Mouse (Mus musculus) megakaryocyte progenitor cell, adult 5-6 weeks (primary cell): Measurements from ENCODE around the gene Fam207a. TPM values are rescaled to one million over a fixed set of nuclear protein-coding genes. Genes with fewer than 3 reads are reported as not detected.

Experiments used
- ATAC-seq: replicated peaks from 2 replicates; pipeline ENCODE4 v1.8.0; 2016; ENCODE audit warnings: mild to moderate bottlenecking, moderate TSS enrichment, inconsistent platforms; ENCODE audit not compliant: poor library complexity
- total RNA-seq, 2 experiments: library from RNA; stranded (forward) in 1 of 2; stranded (reverse) in 1 of 2; fragments of 157-497, 149-512 nt in 1 of 2; fragments of 200-1000 nt in 1 of 2; gene quantifications; 2 replicates each; pipeline versions ENCODE4 v1.2.3 to v1.2.4; 2015 to 2017

Fam207a gene
- 9.1 and 9.9 TPM in 2 replicates for total RNA-seq (2015)
- total RNA-seq (2017): 28.8 and 38.1 TPM in 2 replicates

DNA sequence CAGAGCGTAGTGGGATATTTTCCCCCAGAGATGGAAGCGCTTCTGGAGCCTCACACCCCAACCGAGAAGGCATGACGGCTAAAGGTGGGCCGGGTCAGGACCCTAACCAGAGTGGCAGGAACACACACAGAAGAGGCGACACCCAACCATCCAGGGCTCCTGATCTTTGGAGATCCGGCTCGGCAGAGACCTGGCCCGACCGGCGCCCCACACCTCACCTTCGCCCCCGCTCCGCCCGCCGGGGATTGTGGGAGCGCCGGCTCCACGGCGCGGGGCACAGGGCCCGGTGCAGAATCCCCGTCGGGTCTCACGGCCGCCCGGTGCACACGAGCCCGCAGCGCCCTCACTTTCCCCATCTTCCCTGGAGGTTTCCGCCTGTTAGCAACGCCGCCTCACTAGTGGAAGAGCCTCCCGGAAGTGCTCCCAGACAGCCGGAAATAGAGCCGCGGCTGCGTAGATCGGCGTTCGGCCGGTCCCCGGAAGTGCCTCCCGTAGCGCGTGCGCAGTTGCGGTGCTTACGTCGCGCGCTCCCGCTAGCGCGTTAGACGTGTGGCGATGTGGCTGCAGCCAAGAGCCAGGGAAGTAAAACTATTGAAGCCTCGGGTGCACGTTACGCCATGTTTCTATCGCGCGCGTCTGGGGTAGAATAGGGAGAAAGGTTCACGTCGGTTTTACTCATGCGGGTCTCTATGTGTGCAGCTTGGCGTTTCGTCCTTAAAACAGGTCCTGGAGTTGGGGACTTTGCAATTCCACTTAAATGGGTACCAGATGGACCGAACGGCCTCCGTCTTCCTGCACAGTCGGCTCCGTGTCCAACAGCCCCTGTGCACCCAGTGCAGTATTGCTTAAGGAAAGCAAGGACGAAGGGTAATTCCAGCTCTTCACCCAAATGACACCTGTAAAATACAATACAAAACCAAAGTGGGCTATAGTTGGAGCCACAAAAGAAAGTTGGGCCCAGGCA is at the start of gene Fam207a:
TSS of gene Fam207a (minus strand) at position 401 of the 964 bp plus-strand sequence.
- ATAC-seq: peak; percentile 85

DNA sequence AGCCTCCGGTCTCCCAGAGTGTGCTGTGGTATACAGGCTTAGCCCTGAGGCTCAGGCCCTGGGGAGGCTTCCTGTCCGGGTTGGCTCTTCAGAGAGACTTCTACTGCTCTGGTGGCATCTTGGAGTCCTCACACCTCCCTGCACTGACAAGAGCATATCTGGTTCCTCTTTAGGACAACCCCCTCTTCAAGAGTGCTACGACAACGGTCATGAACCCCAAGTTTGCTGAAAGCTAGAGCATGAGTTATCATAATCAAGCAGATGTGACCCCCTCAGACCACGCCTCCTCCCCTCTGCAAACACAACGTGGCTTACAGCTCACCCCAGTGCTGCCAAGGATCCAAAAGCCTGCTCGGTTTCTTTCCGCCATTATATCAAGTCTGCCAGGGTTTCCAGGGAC is 49.4 kb upstream of the Fam207a start:
- peak; percentile 52 for ATAC-seq

DNA sequence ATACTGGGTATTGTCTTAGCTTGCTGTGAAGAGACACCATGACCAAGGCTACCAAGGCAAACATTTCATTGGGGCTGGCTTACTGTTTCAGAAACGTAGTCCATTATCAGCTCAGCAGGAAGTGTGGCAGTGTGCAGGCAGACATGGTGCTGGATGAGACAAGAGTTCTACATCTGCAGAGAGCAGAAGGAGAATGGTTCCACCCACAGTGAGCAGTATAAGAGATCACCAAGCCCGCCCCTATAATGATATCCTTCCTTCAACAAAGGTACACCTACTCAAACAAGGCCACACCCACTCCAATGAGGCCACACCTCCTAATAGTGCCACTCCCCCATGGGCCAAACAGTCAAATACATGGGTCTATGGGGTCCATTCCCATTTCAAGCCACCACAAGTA is 45.9 kb upstream of the Fam207a start:
- peak; percentile 33; the same call in 1 of the 2 replicates for ATAC-seq

DNA sequence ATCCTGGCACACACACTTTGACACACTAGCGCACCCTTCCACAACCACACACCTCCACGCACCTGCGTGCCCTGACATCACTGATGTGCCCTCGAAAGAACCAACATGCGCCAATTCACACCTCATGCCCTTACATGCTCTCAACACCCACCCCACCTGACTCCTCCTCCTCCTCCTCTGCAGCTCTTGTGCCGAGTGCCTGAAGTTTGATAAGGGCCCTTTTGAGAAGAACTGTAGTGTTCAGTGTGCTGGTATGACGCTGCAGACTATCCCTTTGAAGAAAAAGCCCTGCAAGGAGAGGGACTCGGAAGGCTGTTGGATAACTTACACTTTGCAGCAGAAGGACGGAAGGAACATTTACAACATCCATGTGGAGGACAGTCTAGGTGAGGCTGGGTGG is 45.2 kb upstream of the Fam207a start:
- ATAC-seq: peak; percentile 37

DNA sequence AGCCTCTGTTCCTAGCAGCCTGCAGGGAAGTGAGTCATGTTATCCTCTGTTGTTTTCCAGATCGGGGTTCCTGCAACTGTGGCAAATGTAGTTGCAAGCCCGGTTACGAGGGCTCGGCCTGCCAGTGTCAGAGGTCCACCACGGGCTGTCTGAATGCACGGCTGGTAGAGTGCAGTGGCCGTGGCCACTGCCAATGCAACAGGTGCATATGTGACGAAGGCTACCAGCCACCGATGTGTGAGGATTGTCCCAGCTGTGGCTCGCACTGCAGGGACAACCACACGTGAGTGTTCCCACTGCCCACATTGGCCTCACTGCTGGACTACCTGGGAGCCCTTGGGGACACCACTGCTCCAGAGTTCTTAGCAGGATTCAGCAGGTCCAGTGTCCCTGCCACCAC is 44.5 kb upstream of the Fam207a start:
- no peak for ATAC-seq

DNA sequence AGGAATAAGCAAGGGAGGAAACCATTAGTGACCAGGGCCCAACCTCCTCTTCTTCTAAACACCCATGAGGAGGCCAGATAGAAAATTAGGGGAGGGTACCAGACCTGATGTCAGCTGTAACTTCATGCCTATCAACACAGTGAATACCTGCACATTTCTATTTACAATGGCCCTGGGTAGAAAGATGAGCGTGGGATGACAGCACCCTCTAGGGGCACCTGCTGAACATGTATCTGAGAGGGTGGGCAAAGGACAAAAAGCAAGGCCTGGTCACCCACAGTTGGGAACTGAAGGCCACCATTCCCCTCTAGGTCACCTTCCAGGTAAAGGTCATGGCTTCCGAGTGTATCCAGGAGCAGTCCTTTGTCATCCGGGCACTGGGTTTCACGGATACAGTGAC is 42.1 kb upstream of the Fam207a start:
- ATAC-seq: peak; percentile 28; the same call in 1 of the 2 replicates

DNA sequence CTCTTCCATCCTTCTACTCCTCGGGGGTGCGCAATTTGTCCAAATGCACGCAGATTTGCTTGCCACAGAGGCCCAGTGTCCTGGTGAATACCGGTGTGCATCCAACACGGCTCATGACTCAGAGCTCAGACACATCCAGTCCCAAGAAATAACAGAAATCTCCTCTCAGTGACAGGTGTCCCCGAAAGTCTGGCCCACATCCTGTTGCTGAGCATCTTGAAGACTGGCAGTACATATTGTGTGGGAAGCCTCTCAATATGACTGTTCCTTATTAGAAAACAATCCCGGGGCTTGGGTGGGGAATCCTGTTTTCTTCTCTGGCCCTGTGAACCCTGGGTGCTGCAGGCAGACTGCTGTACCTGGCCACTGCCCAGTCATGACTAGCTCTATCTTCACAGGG is 41.0 kb upstream of the Fam207a start:
- ATAC-seq: no peak

DNA sequence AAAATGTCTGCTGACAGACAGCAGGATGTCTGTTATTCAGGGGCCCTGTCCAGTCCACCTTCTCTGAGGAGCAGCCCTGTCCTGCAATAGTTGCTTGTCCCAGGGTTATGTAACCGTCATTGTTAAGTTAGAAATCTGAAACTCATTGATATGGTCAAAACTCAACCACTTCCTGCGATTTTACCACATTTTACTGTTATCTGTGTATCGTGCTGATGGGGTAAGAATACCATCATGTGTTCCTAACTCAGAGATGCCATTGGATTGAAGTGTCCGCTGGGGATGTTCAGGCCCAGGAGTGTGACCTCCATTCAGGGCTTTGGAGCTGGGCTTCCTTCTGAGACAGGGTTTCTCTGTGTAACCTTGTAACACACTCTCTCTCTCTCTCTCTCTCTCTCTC is 39.3 kb upstream of the Fam207a start:
- peak; percentile 49 for ATAC-seq

DNA sequence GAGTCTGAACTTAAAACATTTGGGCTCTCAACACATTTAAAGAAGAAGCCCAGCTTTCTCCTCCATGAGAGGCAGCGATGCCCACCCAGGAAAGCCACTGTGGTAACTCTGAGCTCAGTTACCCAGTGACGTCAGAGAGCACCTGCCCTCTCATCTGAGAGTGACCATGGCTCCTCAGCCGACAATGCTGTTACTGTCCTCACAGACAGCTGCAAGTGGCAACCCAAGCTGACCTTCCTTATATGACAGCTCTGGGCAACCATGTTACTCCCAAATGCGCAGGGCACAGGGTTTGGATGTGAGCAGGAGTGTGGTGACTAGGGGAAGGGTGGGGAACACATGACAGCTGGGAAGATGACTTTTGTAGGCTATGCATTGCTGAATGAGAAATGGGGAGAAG is 37.7 kb upstream of the Fam207a start:
- no peak for ATAC-seq

DNA sequence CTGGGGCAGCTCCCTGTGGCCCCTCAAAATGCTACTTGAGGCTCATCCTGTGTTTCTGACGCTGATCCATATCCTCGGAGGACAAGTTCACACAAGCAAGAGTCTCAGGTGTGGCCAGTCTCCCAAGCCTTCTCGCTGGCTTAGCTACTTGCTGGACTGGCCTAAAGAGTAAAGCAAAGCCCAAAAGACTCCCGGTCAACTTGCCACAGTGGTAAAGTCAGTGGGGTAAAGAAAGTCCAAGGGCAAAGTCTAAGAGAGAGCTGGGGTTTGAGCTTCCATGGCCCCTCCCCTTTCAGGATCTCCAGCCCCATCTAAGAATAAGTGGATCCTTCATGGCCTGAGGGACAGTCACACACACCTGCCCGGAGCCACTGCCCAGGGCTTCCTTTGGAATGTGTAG is 36.6 kb upstream of the Fam207a start:
- no peak for ATAC-seq

DNA sequence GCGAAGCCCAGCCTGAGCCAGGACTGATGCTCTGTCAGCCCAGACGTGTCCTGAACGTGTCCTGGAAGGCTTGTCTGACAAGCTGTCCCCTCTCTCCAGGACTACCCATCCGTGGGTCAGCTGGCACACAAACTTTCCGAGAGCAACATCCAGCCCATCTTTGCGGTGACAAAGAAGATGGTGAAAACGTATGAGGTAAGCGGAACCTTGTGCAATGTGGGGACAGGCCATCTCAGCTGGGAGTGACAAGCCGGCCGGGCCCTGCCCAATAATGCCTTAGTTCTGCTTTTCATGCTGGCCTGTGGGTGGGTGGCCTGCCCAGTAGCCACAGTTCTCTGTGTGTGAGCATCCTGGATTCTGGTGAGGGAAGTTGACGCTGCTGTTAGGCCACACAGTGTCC is 35.3 kb upstream of the Fam207a start:
- ATAC-seq: peak; percentile 89

DNA sequence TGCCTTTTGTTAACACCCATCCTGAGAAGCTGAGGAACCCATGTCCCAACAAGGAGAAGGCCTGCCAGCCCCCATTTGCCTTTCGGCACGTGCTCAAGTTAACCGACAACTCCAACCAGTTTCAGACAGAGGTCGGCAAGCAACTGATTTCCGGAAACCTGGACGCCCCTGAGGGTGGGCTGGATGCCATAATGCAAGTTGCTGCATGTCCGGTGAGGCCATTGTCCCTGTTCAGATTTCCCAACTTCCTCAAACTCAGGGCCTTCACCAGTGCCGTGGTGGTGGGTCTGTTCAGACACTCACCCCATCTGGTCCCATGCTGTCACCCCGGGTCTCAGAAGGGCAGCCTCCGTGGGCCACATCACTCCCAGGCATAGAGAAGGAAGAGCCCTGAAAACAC is 33.0 kb upstream of the Fam207a start:
- ATAC-seq: peak; percentile 38

DNA sequence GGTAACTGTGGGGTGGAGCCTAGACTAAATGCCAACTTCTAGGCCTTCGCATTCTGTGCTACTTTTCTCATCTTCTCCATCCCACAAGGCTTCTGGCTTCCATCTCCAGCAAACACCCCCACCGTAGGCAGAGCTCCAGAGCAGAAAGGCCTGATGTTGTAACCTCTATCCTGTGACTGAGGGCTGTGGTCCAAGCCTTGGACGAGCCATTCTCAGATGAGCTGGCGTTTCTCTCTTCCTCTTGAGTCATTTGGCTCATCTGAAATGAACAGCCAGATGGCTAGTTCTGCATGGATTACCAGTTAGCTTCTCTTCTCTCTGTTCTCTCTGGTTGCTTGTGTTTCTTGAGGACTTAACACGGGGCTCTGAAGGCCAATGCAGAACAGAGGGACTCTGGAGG is 29.3 kb upstream of the Fam207a start:
- ATAC-seq: peak; percentile 65

DNA sequence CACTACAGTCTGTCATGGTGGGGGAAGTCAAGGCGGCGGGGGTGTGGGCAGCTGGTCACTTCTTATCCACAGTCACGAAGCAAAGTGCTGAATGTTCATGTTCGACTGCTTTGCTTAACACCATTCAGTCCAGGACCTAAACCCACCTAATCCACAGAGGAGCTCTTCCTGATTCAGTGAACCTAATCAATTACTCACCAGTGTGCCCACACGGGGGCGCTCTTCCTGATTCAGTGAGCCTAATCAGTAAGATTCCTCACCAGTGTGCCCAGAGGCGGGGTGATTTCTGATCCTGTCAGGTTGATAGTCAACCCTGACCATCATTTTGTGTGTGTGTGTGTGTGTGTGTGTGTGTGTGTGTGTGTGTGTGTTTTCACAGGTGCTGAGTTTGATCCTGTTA is 27.6 kb upstream of the Fam207a start:
- peak; percentile 58 for ATAC-seq

DNA sequence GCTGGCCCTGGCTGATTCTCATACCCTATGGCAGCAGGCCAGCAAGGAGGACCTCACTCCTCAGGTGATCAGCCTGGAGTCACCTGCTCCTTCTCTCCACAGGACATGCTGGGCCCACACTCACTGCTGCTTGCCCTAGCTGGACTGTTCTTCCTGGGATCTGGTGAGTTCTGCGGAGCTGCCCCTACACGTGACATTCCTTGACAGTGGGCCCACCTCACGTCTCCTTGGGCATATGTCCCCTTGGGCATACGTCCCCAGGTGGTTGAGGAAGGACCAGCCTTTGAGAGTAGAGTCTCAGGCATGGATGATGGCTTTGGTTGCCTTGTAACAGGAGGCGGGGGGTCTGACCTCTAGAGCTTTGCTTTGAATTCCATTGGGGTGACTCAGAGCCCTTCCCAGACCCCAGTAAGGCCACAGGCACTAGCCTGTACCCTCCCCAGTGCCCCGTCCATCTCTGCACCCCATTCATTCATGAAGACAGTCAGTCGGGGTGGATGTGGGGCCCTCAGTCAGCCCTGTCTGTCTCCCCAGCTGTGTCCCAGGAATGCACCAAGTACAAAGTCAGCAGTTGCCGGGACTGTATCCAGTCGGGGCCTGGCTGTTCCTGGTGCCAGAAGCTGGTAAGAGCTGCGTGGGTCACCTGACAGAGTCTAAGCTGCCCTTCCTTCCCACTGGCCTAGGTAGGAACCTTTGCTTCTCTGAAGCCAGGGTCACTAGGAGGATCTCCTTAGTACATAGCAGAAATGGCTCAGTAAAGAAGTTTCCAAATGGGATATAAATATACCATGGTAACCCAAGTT is 26.5 kb upstream of the Fam207a start:
- no peak for ATAC-seq

DNA sequence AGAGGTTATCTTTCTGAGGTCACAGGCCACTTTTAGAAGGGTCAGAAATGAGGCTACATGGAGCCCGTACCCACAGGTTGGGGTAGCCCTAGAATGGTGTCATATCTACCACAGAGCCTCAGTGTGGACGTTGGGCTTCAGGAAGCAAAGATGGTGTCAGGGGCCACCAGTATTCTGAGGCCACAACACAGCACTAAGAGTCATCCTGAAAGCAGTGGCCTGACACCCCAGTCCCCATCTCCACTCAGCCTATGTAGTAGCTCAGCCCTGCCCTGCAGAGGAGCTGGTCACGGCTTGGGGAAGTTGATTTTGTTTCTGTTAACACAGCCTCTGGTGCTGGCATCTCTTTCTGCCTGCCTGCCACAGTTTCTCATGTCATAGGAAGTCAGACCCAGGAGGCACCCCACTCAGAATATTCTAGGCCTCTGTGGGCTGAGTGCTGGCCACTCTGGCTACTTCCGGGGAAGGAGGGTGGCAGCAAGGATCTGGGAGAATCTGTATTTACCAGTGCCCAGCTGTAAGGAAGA is 25.1 kb upstream of the Fam207a start:
- ATAC-seq: peak; percentile 23

DNA sequence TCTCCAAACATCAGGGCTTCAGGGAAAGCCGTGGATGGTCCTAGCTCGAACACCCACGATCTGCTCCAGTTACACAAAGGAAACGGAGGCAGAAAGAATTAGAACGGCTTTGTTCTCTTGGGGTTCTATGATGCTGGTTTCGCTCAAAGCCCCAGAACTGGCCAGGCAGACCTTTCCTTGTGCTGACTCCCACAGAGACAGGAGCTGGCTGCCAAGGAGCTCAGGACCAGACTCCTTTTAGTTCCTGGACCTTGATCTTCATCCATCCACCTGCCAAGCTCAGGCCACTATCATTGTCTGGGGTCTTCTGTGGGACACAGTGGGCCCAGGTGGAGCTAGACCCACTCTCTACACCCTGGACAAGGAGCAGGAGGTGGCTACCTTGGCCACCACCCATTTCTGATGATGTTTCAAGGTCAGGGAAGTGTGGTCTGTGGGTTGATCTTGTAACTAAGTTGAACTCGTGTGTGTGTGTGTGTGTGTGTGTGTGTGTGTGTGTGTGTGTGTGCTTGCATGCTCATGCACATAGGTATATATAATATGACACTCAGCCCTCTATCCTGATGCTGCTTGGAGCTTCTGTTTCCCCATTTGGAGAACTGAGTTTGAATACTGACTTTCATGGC is 23.8 kb upstream of the Fam207a start:
- no peak for ATAC-seq

DNA sequence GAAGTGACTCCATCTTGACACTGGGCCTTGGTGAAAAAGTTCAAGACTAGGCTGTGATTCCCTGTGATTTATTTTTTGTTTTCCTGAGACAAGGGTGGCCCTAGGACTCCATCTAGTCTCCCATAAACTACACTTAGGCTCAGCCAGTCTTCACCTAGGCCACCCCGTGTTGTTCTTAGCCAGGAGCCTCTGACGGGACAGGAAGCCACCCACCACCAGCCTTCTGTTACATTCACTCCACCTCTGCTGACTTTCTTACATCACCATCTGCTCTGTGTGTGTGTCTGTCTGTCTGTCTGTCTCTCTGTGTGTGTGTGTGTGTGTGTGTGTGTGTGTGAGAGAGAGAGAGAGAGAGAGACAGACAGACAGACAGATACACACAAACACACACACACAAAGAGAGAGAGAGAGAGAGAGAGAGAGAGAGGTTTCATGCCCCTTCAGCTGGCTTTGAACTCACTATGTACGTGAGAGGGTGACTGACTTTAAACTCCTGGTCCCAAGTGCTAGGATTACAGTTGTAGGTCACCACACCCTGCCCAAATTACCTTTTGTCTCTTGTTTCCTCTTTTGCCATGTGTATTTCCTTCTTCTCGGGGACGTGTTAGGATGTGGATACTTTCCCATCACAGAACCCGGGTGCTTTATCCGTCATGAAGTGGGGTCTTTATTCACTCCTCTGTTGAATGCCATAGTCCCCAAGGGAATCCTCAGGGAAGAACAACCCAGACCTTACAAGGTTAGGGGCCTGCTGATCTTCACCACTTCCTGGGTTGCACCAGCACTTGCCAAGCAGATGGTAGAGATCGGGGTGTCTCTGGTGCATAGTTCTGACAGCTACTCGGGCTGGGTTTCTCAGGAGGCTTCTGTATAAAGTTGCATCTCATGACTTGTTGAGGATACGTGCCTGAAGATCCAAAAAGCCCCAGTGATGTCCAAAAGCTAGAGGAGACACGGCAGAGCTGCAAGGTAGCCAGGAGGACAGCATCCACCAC is 21.9 kb upstream of the Fam207a start:
- peak; percentile 18; the same call in 1 of the 2 replicates for ATAC-seq

DNA sequence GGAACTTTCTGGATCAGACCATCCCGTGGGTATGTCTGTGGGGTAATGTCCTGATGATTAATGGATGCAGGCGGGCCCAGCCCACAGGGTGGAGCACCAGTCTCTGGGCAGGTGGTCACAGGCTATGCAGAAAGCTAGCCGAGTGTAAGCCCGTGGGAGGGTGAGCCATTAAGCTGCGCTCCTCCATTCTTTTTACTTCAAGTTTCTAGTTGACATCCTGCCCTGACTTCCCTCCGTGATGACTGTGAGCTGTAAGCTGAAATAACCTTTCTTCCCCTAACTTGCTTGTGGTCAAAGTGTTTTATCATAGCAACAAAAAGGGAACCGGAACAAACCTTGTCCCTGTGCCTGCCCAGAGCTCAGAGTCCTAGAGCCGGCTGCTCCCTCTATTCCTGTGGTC is 21.1 kb upstream of the Fam207a start:
- ATAC-seq: peak; percentile 72

DNA sequence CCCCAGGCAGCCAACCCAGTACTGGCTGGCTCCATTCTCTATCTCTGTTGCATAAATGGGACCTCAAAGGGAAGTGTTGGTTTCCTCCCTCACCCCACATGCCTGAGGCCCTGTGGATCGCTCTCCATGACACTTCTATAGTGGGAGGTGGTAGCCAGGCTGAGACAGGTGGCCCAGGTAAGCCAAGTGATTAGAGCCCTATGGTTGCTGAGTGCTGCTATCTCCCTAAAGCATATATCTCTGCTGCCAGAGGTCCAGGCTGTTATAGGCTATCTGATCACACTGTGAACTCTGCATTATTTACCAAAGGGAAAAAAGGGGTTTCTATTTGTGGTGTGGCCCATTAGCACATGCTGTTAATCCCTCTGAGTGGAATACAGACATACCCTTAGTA is 16.4 kb upstream of the Fam207a start:
- peak; percentile 33 for ATAC-seq
